Mouse (Mus musculus): Measurements from ENCODE around the gene Cdh23.
"Not testable (repeated sequence)": the region's sequence is repeated elsewhere in the genome, so short reads cannot be mapped to it uniquely, and the experiment has no call there.

The Cdh23 gene

GRCm38 (mm10) chr10:60696390-60696789 lies at the start of gene Cdh23:
Gene Cdh23 (minus strand): TSS chr10:60696490.
- CTCF ChIA-PET: interaction anchor here (0.6 to 1.0 kb wide), 2 partner anchors 9 to 735 kb away, joined by 3 to 4 read pairs; no protein-coding TSS in a partner anchor

GRCm38 (mm10) chr10:60744543-60745290 lies 48.4 kb upstream of the Cdh23 start:
- CTCF ChIA-PET: no interaction called here

DNA sequence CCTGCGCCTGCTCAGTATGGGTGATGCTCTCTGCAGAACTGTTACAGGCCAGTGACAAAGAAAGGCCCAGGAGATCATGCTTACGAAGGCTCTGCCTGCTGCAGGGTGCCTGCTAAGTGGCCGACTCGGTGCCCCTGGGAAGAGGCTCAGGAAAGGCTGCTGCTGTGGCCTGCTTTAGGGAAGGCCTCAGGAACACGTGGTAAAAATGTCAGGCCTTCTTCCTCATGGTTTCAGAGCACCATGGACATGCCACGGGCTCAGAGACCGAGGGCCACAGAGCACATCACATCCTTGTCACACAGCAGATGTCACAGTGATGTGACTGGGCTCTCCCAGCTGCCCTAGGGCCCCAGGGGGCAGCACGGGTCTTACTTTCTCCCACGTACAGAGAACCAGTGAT lies 47.4 kb upstream of the Cdh23 start:
- CTCF ChIA-PET: no interaction called here

- CTCF ChIA-PET: no interaction called here
Measured at GRCm38 (mm10) chr10:60742942-60743341, 46.7 kb upstream of the Cdh23 start.

- CTCF ChIA-PET: not testable (repeated sequence)
Measured at GRCm38 (mm10) chr10:60742296-60742695, 46.0 kb upstream of the Cdh23 start.

- CTCF ChIA-PET: no interaction called here
Measured at GRCm38 (mm10) chr10:60741435-60741834, 45.1 kb upstream of the Cdh23 start.

DNA sequence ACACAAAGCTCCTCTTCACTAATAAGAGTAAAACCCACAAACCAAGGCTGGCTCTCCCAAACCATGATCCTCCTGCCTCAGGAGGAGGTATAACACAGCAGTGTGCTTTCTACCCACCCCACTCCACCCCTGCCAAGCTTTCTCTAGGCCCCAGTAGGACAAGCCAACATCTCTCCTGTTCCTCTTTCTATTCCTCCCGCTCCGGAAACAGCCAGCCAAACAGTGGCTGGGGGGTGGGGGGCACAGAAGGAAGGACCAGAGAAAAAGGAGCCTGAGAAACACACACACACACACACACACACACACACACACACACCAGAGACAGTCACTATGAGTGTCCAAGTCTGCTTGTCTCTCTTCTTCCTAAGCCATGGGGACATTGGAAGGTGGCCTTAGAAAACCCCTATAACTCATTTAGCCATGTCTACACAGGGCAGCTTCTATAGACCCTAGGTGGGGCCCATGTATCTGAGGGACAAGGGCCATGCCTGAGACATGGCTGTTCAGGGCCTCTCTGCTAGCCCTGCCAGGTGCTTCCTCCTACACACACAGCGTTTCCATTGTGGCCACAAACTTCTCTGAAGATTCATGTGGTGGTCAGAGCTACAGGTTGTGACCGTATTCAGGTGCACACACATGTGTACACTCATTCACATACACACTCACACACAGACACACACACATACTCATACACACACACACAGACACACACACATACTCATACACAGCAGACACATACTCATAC lies 43.5 kb upstream of the Cdh23 start:
- CTCF ChIA-PET: no interaction called here

GRCm38 (mm10) chr10:60737886-60738640 lies 41.8 kb upstream of the Cdh23 start:
- CTCF ChIA-PET: interaction anchor here (0.5 to 0.9 kb wide), 5 partner anchors 8 to 47 kb away, joined by 3 to 14 read pairs (median 7); no protein-coding TSS in a partner anchor

- CTCF ChIA-PET: interaction anchor here (0.5 kb wide), 1 partner anchor 32 kb away, joined by 3 read pairs; no protein-coding TSS in a partner anchor
Measured at GRCm38 (mm10) chr10:60737169-60737728, 41.0 kb upstream of the Cdh23 start.

- CTCF ChIA-PET: no interaction called here
Measured at GRCm38 (mm10) chr10:60735737-60736136, 39.4 kb upstream of the Cdh23 start.

GRCm38 (mm10) chr10:60733471-60733870 lies 37.2 kb upstream of the Cdh23 start:
- CTCF ChIA-PET: no interaction called here

- CTCF ChIA-PET: no interaction called here
Measured at GRCm38 (mm10) chr10:60732397-60732861, 36.1 kb upstream of the Cdh23 start.

DNA sequence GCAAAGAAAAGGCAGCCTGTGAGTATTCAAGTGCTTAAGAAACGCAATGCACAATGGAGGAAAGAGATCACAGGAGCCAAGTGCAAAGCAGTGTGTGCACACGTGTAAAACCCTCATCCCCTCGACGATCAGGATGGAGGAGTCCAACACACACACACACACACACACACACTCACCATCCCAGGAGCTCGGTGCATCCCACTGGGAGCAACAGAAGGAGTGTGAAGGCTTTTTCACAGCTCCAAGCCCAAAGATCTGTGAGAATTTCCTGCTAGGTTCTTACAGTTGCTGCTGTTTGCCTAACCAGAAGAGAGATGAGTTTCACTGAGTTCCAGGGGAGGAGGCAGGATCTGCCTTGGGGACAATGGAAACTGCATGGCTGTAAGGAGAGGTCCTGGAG lies 35.5 kb upstream of the Cdh23 start:
- CTCF ChIA-PET: no interaction called here

- CTCF ChIA-PET: no interaction called here
Measured at GRCm38 (mm10) chr10:60727301-60727700, 31.0 kb upstream of the Cdh23 start.

GRCm38 (mm10) chr10:60726896-60727295 lies 30.6 kb upstream of the Cdh23 start:
- CTCF ChIA-PET: no interaction called here

- CTCF ChIA-PET: no interaction called here
Measured at GRCm38 (mm10) chr10:60724496-60724895, 28.2 kb upstream of the Cdh23 start.

DNA sequence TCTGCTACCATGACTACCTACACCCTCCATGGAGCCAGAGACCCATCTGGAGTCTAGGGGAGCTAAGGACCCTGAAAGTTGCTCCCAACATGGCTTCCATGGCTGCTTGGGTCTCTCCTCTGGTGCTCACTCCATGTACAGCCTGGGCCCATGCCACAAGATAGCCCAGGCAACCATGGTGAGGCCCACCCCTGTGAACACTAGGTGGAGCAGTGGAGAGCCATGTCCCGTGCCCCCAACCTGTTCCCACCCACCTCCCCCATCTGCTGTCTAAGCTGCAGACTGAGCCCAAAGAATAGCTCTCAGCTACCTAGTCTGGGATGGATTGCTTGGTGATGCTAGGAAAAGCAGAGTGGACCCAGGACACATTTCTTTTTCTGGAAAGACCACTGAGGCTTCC lies 27.1 kb upstream of the Cdh23 start:
- CTCF ChIA-PET: interaction anchor here (0.6 kb wide), 2 partner anchors 294 to 1703 kb away, joined by 4 to 5 read pairs; no protein-coding TSS in a partner anchor

DNA sequence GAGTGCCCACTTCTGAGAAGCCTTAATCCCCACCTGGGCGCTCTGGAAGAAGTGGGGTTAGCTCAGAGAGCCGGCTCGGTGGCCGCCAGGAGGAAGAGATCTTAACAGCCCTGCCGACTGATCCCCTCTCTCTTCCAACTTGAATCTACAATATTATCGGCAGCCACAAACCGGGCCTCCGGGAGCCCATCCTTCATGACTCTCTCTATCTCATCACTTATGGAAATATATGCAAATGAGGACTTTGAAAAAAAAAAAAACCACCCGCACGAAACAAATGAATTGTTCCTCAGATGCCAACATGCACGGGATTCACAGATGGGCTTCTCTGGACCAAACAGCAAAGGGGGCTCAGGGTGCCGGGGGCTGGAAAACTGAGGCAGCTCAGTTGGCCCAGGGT lies 25.4 kb upstream of the Cdh23 start:
- CTCF ChIA-PET: no interaction called here

- CTCF ChIA-PET: no interaction called here
Measured at GRCm38 (mm10) chr10:60720461-60720860, 24.2 kb upstream of the Cdh23 start.

DNA sequence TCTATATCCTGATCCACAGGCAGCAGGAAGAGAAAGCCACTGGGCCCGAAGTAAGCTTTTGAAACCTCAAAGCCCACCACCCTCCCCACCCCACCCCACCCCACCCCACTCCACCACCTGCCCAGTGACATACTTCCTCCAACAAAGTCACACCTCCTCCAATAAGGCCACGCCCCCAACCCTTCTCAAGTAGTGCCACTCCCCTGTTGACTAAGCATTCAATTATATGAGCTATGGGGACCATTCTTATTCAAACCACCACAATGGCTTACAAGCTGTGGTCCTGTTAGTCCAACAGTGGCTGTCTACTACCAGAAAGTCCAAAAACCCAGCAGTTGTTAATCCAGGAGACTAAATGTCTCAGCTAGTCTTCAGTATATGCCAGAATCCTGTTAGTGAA lies 22.2 kb upstream of the Cdh23 start:
- CTCF ChIA-PET: no interaction called here

- CTCF ChIA-PET: no interaction called here
Measured at GRCm38 (mm10) chr10:60716449-60716848, 20.2 kb upstream of the Cdh23 start.

DNA sequence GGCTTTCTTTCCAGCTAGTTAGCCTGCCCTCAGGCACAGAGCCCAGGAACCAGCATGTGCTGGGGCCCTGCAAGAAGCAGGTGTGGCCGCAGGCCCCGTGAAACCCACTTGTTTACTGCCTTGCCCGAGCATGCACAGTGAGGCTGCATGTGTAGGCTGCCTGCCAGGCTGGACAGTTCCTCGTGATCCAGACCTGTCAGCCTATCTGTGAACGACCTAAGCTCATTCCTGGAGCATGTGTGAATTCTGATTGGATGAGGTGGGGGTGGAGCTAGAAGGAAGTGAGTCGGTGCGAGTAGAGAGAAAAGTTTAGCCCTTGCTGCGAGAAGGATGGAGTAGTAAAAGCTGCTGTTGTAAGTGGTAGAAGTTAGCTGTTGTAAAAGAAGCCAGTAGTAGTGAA lies 16.0 kb upstream of the Cdh23 start:
- CTCF ChIA-PET: not testable (repeated sequence)

Data from spleen, embryonic (tissue).